Mouse (Mus musculus) neural tube, embryonic 15.5 days (tissue): ENCODE measurements around the gene Map10. TPM values are rescaled to one million over a fixed set of nuclear protein-coding genes. Genes with fewer than 3 reads are reported as not detected.

Source experiments
- ATAC-seq: fragments of 200-750 bp; cut with Nextera tagmentation; 2 replicates; pipeline ENCODE4 v1.8.0; 2017; ENCODE audit warnings: mild to moderate bottlenecking, moderate TSS enrichment, moderate library complexity; ENCODE audit not compliant: low FRiP score
- H3K27ac ChIP-seq: fragments of 300-500 bp; sonication (generic); replicated peaks from 2 replicates; pipeline ENCODE4 v1.5.1; 2015; ENCODE audit warnings: mild to moderate bottlenecking, inconsistent platforms
- H3K27me3 ChIP-seq: fragments of 300-500 bp; sonication (generic); replicated peaks from 2 replicates; pipeline ENCODE4 v1.6.1; 2015; ENCODE audit warnings: inconsistent platforms
- H3K36me3 ChIP-seq: fragments of 300-500 bp; sonication (generic); 2 replicates; pipeline ENCODE4 v1.6.1; 2015; ENCODE audit warnings: inconsistent platforms
- H3K4me1 ChIP-seq: fragments of 300-500 bp; sonication (generic); 2 replicates; pipeline ENCODE4 v1.6.1; 2015; ENCODE audit warnings: inconsistent platforms
- H3K4me2 ChIP-seq: fragments of 300-500 bp; sonication (generic); 2 replicates; pipeline ENCODE4 v1.6.1; 2015; ENCODE audit warnings: inconsistent platforms, mild to moderate bottlenecking, moderate library complexity
- H3K4me3 ChIP-seq: fragments of 300-500 bp; sonication (generic); replicated peaks from 2 replicates; pipeline ENCODE4 v1.5.1; 2015; ENCODE audit warnings: mild to moderate bottlenecking, inconsistent platforms
- H3K9ac ChIP-seq: fragments of 300-500 bp; sonication (generic); replicated peaks from 2 replicates; pipeline ENCODE4 v1.6.1; 2015; ENCODE audit warnings: mild to moderate bottlenecking, inconsistent platforms
- H3K9me3 ChIP-seq: fragments of 300-500 bp; sonication (generic); replicated peaks from 2 replicates; pipeline ENCODE4 v1.6.1; 2016; ENCODE audit warnings: inconsistent platforms
- WGBS: fragments of 180-500 bp; shearing (Covaris S2); methylation state at CpG from one replicate; pipeline ENCODE4 v1.1.7; 2015; ENCODE audit warnings: mixed read lengths; 5-methylcytosine and 5-hydroxymethylcytosine counted together
- polyA plus RNA-seq: library from polyadenylated mRNA; unstranded; fragments of >200 nt; fragmentation: Nextera tagmentation; extraction: Ambion mirVana; gene quantifications from 2 replicates; pipeline ENCODE4 v1.2.1, GENCODE M21; 2015

Gene Map10
- 6.5 and 6.6 TPM in 2 replicates for polyA plus RNA-seq

- Histone ChIP-seq H3K27me3 (no peaks in the 10 kb centered on the region), H3K27ac (peak within 1 kb of the TSS; percentile 74), H3K36me3 (peaks cover 14% of the 10 kb centered on the region), H3K9me3 (peaks cover 20% of the 10 kb centered on the region), H3K4me1 (peaks cover 16% of the 10 kb centered on the region), H3K4me2 (peak within 1 kb of the TSS; percentile 86), H3K9ac (peak within 1 kb of the TSS; percentile 59), H3K4me3 (peak within 1 kb of the TSS; percentile 57)
- WGBS, result 2% methylated on average over 52 of the region's 62 CpGs
- peak; percentile 89 for ATAC-seq
These were observed at the start of gene Map10 for GRCm38 (mm10) chr8:125669700-125670195. Gene Map10 (plus strand): TSS chr8:125669818.

GRCm38 (mm10) chr8:125620301-125620700 lies 49.3 kb upstream of the Map10 start:
- no peaks in the 10 kb centered on the region for H3K27me3 ChIP-seq
- H3K4me1 ChIP-seq, result peaks cover 11% of the 10 kb centered on the region
- H3K9me3 ChIP-seq, result no peaks in the 10 kb centered on the region; the same call in 1 of the 2 replicates
- H3K9ac ChIP-seq, result no peak overlapping the region
- no peak overlapping the region for H3K4me2 ChIP-seq
- no peaks in the 10 kb centered on the region for H3K36me3 ChIP-seq
- 65% methylated on average over 4 of the region's 4 CpGs for WGBS
- ATAC-seq, result no peak
- no peak overlapping the region; the same call in 1 of the 2 replicates for H3K27ac ChIP-seq
- H3K4me3 ChIP-seq, result no peak overlapping the region

GRCm38 (mm10) chr8:125624287-125624686 lies 45.3 kb upstream of the Map10 start:
- H3K4me2 ChIP-seq, result no peak overlapping the region
- H3K9ac ChIP-seq, result no peak overlapping the region
- ATAC-seq, result no peak
- no peaks in the 10 kb centered on the region; the same call in 1 of the 2 replicates for H3K9me3 ChIP-seq
- no peaks in the 10 kb centered on the region for H3K36me3 ChIP-seq
- H3K27me3 ChIP-seq, result no peaks in the 10 kb centered on the region
- H3K27ac ChIP-seq, result no peak overlapping the region
- 83% methylated on average over 8 of the region's 8 CpGs for WGBS
- H3K4me3 ChIP-seq, result no peak overlapping the region
- peaks cover 8% of the 10 kb centered on the region for H3K4me1 ChIP-seq

GRCm38 (mm10) chr8:125626381-125626780 lies 43.2 kb upstream of the Map10 start:
- peaks cover 2% of the 10 kb centered on the region; the same call in 1 of the 2 replicates for H3K4me1 ChIP-seq
- no peak for ATAC-seq
- H3K27ac ChIP-seq, result no peak overlapping the region
- H3K4me2 ChIP-seq, result no peak overlapping the region
- no peak overlapping the region for H3K9ac ChIP-seq
- no peak overlapping the region for H3K4me3 ChIP-seq
- H3K27me3 ChIP-seq, result no peaks in the 10 kb centered on the region
- no peaks in the 10 kb centered on the region for H3K36me3 ChIP-seq
- 92% methylated on average over 8 of the region's 8 CpGs for WGBS
- H3K9me3 ChIP-seq, result no peaks in the 10 kb centered on the region; the same call in 1 of the 2 replicates

GRCm38 (mm10) chr8:125628834-125629233 lies 40.8 kb upstream of the Map10 start:
- no peak overlapping the region for H3K4me3 ChIP-seq
- H3K4me2 ChIP-seq, result no peak overlapping the region
- no peak overlapping the region for H3K27ac ChIP-seq
- H3K27me3 ChIP-seq, result no peaks in the 10 kb centered on the region
- no peaks in the 10 kb centered on the region for H3K36me3 ChIP-seq
- ATAC-seq, result no peak
- no peaks in the 10 kb centered on the region; the same call in 1 of the 2 replicates for H3K9me3 ChIP-seq
- 0 out of 2 replicates have a peak, but pooled peaks cover 2% of the 10 kb centered on the region for H3K4me1 ChIP-seq
- 100% methylated on average over 1 of the region's 1 CpGs for WGBS
- H3K9ac ChIP-seq, result no peak overlapping the region

GRCm38 (mm10) chr8:125638411-125639058 lies 31.1 kb upstream of the Map10 start:
- H3K36me3 ChIP-seq, result no peaks in the 10 kb centered on the region
- H3K4me1 ChIP-seq, result peaks cover 9% of the 10 kb centered on the region
- no peaks in the 10 kb centered on the region for H3K27me3 ChIP-seq
- H3K27ac ChIP-seq, result no peak overlapping the region
- no peak for ATAC-seq
- H3K9me3 ChIP-seq, result no peaks in the 10 kb centered on the region
- H3K9ac ChIP-seq, result no peak overlapping the region
- H3K4me3 ChIP-seq, result no peak overlapping the region
- 80% methylated on average over 6 of the region's 6 CpGs for WGBS
- H3K4me2 ChIP-seq, result no peak overlapping the region

- no peaks in the 10 kb centered on the region for H3K27me3 ChIP-seq
- ATAC-seq, result no peak
- no peak overlapping the region for H3K9ac ChIP-seq
- no peaks in the 10 kb centered on the region for H3K36me3 ChIP-seq
- H3K4me2 ChIP-seq, result no peak overlapping the region
- no peaks in the 10 kb centered on the region for H3K9me3 ChIP-seq
- 80% methylated on average over 2 of the region's 2 CpGs for WGBS
- H3K4me1 ChIP-seq, result peaks cover 9% of the 10 kb centered on the region
- no peak overlapping the region for H3K4me3 ChIP-seq
- H3K27ac ChIP-seq, result no peak overlapping the region
These were observed 30.0 kb upstream of the Map10 start for GRCm38 (mm10) chr8:125639631-125640030.

- Histone ChIP-seq H3K9me3 (no peaks in the 10 kb centered on the region), H3K4me1 (peaks cover 9% of the 10 kb centered on the region), H3K36me3 (no peaks in the 10 kb centered on the region), H3K27ac (no peak overlapping the region), H3K4me3 (no peak overlapping the region), H3K27me3 (no peaks in the 10 kb centered on the region), H3K4me2 (no peak overlapping the region), H3K9ac (no peak overlapping the region)
- 45% methylated on average over 5 of the region's 5 CpGs for WGBS
- ATAC-seq, result no peak
These were observed 28.9 kb upstream of the Map10 start for GRCm38 (mm10) chr8:125640766-125641165.

GRCm38 (mm10) chr8:125641808-125642207 lies 27.8 kb upstream of the Map10 start:
- H3K9ac ChIP-seq, result no peak overlapping the region
- 54% methylated on average over 6 of the region's 6 CpGs for WGBS
- H3K4me2 ChIP-seq, result no peak overlapping the region
- no peaks in the 10 kb centered on the region for H3K36me3 ChIP-seq
- H3K9me3 ChIP-seq, result no peaks in the 10 kb centered on the region
- no peak overlapping the region for H3K4me3 ChIP-seq
- peaks cover 9% of the 10 kb centered on the region for H3K4me1 ChIP-seq
- no peak overlapping the region for H3K27ac ChIP-seq
- ATAC-seq, result peak; percentile 41; the same call in 1 of the 2 replicates
- H3K27me3 ChIP-seq, result no peaks in the 10 kb centered on the region

GRCm38 (mm10) chr8:125645757-125646478 lies 23.7 kb upstream of the Map10 start:
- H3K9me3 ChIP-seq, result no peaks in the 10 kb centered on the region
- no peak overlapping the region for H3K4me2 ChIP-seq
- WGBS, result 52% methylated on average over 10 of the region's 10 CpGs
- H3K4me1 ChIP-seq, result peaks cover 9% of the 10 kb centered on the region
- no peaks in the 10 kb centered on the region for H3K27me3 ChIP-seq
- H3K4me3 ChIP-seq, result no peak overlapping the region
- ATAC-seq, result no peak
- H3K9ac ChIP-seq, result no peak overlapping the region
- H3K36me3 ChIP-seq, result no peaks in the 10 kb centered on the region
- H3K27ac ChIP-seq, result no peak overlapping the region

GRCm38 (mm10) chr8:125649447-125649846 lies 20.2 kb upstream of the Map10 start:
- no peaks in the 10 kb centered on the region for H3K36me3 ChIP-seq
- H3K27ac ChIP-seq, result no peak overlapping the region
- H3K4me2 ChIP-seq, result no peak overlapping the region
- no peak overlapping the region for H3K4me3 ChIP-seq
- WGBS, result 87% methylated on average over 4 of the region's 4 CpGs
- ATAC-seq, result no peak
- no peaks in the 10 kb centered on the region for H3K9me3 ChIP-seq
- no peak overlapping the region for H3K9ac ChIP-seq
- no peaks in the 10 kb centered on the region for H3K27me3 ChIP-seq
- H3K4me1 ChIP-seq, result no peaks in the 10 kb centered on the region

- Histone ChIP-seq H3K27ac (no peak overlapping the region), H3K4me2 (no peak overlapping the region), H3K36me3 (no peaks in the 10 kb centered on the region), H3K4me3 (no peak overlapping the region), H3K9ac (no peak overlapping the region), H3K4me1 (no peaks in the 10 kb centered on the region), H3K27me3 (no peaks in the 10 kb centered on the region; the same call in 1 of the 2 replicates), H3K9me3 (no peaks in the 10 kb centered on the region)
- ATAC-seq, result no peak
- whole genome bisulfite sequencing, result 89% methylated on average over 2 of the region's 2 CpGs
These were observed 14.8 kb upstream of the Map10 start for GRCm38 (mm10) chr8:125654821-125655220.
